Mouse (Mus musculus): ENCODE data around the gene Sgsm2. TPM values are rescaled to one million over a fixed set of nuclear protein-coding genes. Genes with fewer than 3 reads are reported as not detected.

The Sgsm2 gene
- polyA plus RNA-seq, 1 experiment from 2014 or later = 6.0 TPM

- H3K27ac ChIP-seq (ENCODE audit: low read length) = no peak overlapping the region
- H3K4me2 ChIP-seq (ENCODE audit: low read depth, low read length) = no peak overlapping the region
- no peak overlapping the region for H3K9ac ChIP-seq (ENCODE audit: low read length)
- WGBS = 91% methylated on average over 19 of the region's 19 CpGs
- H3K4me3 ChIP-seq (replicated peaks; ENCODE audit: low read length) = no peak overlapping the region
- H3K36me3 ChIP-seq (ENCODE audit: control insufficient read depth, insufficient read depth, low read length) = no peaks in the 10 kb centered on the region
- H3K27me3 ChIP-seq (ENCODE audit: control insufficient read depth, insufficient read depth, low read length) = no peaks in the 10 kb centered on the region
- no peaks in the 10 kb centered on the region for H3K9me3 ChIP-seq (replicated peaks; ENCODE audit: control insufficient read depth, low read length)
- peaks cover 29% of the 10 kb centered on the region for H3K4me1 ChIP-seq (ENCODE audit: control insufficient read depth, insufficient read depth, low read length)
- no peak for ATAC-seq (ENCODE audit: insufficient read depth, low FRiP score)
Observed at GRCm38 (mm10) chr11:74839860-74840715, 56.8 kb downstream of the Sgsm2 start.

- H3K4me1 ChIP-seq (ENCODE audit: control insufficient read depth, insufficient read depth, low read length) = peaks cover 32% of the 10 kb centered on the region
- H3K36me3 ChIP-seq (ENCODE audit: control insufficient read depth, insufficient read depth, low read length) = no peaks in the 10 kb centered on the region
- H3K4me3 ChIP-seq (replicated peaks; ENCODE audit: low read length) = peak overlapping the region; percentile 46
- peak overlapping the region; percentile 38; the same call in 1 of the 2 replicates for H3K9ac ChIP-seq (ENCODE audit: low read length)
- H3K9me3 ChIP-seq (replicated peaks; ENCODE audit: control insufficient read depth, low read length) = no peaks in the 10 kb centered on the region
- peak overlapping the region; percentile 96 for H3K27ac ChIP-seq (ENCODE audit: low read length)
- 35% methylated on average over 6 of the region's 6 CpGs for WGBS
- H3K4me2 ChIP-seq (ENCODE audit: low read depth, low read length) = peak overlapping the region; percentile 83
- no peaks in the 10 kb centered on the region for H3K27me3 ChIP-seq (ENCODE audit: control insufficient read depth, insufficient read depth, low read length)
- no peak for ATAC-seq (ENCODE audit: insufficient read depth, low FRiP score)
Observed at GRCm38 (mm10) chr11:74838971-74839370, 57.9 kb downstream of the Sgsm2 start.

GRCm38 (mm10) chr11:74838441-74838840, 58.4 kb downstream of the Sgsm2 start:
- peak overlapping the region; percentile 96 for H3K27ac ChIP-seq (ENCODE audit: low read length)
- peak overlapping the region; percentile 46 for H3K4me3 ChIP-seq (replicated peaks; ENCODE audit: low read length)
- no peaks in the 10 kb centered on the region for H3K27me3 ChIP-seq (ENCODE audit: control insufficient read depth, insufficient read depth, low read length)
- peak overlapping the region; percentile 78 for H3K9ac ChIP-seq (ENCODE audit: low read length)
- WGBS = under 1% methylated on average over 35 of the region's 35 CpGs
- no peaks in the 10 kb centered on the region for H3K9me3 ChIP-seq (replicated peaks; ENCODE audit: control insufficient read depth, low read length)
- peak overlapping the region; percentile 83 for H3K4me2 ChIP-seq (ENCODE audit: low read depth, low read length)
- peak; percentile 77 for ATAC-seq (ENCODE audit: insufficient read depth, low FRiP score)
- H3K36me3 ChIP-seq (ENCODE audit: control insufficient read depth, insufficient read depth, low read length) = no peaks in the 10 kb centered on the region
- peaks cover 34% of the 10 kb centered on the region for H3K4me1 ChIP-seq (ENCODE audit: control insufficient read depth, insufficient read depth, low read length)

GRCm38 (mm10) chr11:74837694-74838431, 59.0 kb downstream of the Sgsm2 start:
- no peaks in the 10 kb centered on the region for H3K27me3 ChIP-seq (ENCODE audit: control insufficient read depth, insufficient read depth, low read length)

GRCm38 (mm10) chr11:74837056-74837693, 59.7 kb downstream of the Sgsm2 start:
- Histone ChIP-seq H3K4me2 (ENCODE audit: low read depth, low read length) (peak overlapping the region; percentile 83), H3K27ac (ENCODE audit: low read length) (peak overlapping the region; percentile 96), H3K4me1 (ENCODE audit: control insufficient read depth, insufficient read depth, low read length) (peaks cover 38% of the 10 kb centered on the region), H3K27me3 (ENCODE audit: control insufficient read depth, insufficient read depth, low read length) (no peaks in the 10 kb centered on the region), H3K36me3 (ENCODE audit: control insufficient read depth, insufficient read depth, low read length) (no peaks in the 10 kb centered on the region), H3K9me3 (replicated peaks; ENCODE audit: control insufficient read depth, low read length) (no peaks in the 10 kb centered on the region), H3K4me3 (replicated peaks; ENCODE audit: low read length) (peak overlapping the region; percentile 46), H3K9ac (ENCODE audit: low read length) (peak overlapping the region; percentile 78)
- 0 out of 2 replicates have a peak, but pooled peaks have one; percentile 1 for ATAC-seq (ENCODE audit: insufficient read depth, low FRiP score)
- WGBS = 44% methylated on average over 16 of the region's 16 CpGs

More at GRCm38 (mm10) chr11:74837694-74838431, 59.0 kb downstream of the Sgsm2 start:
- peak overlapping the region; percentile 96 for H3K27ac ChIP-seq (ENCODE audit: low read length)
- peak overlapping the region; percentile 83 for H3K4me2 ChIP-seq (ENCODE audit: low read depth, low read length)
- WGBS = under 1% methylated on average over 51 of the region's 54 CpGs
- H3K9ac ChIP-seq (ENCODE audit: low read length) = peak overlapping the region; percentile 78
- H3K4me1 ChIP-seq (ENCODE audit: control insufficient read depth, insufficient read depth, low read length) = peaks cover 34% of the 10 kb centered on the region
- ATAC-seq (ENCODE audit: insufficient read depth, low FRiP score) = peak; percentile 86
- H3K4me3 ChIP-seq (replicated peaks; ENCODE audit: low read length) = peak overlapping the region; percentile 46
- H3K36me3 ChIP-seq (ENCODE audit: control insufficient read depth, insufficient read depth, low read length) = no peaks in the 10 kb centered on the region
- no peaks in the 10 kb centered on the region for H3K9me3 ChIP-seq (replicated peaks; ENCODE audit: control insufficient read depth, low read length)

GRCm38 (mm10) chr11:74836225-74837055, 60.4 kb downstream of the Sgsm2 start:
- peaks cover 38% of the 10 kb centered on the region for H3K4me1 ChIP-seq (ENCODE audit: control insufficient read depth, insufficient read depth, low read length)
- WGBS = 93% methylated on average over 22 of the region's 22 CpGs
- H3K4me2 ChIP-seq (ENCODE audit: low read depth, low read length) = no peak overlapping the region
- no peak for ATAC-seq (ENCODE audit: insufficient read depth, low FRiP score)
- H3K27me3 ChIP-seq (ENCODE audit: control insufficient read depth, insufficient read depth, low read length) = no peaks in the 10 kb centered on the region
- H3K27ac ChIP-seq (ENCODE audit: low read length) = no peak overlapping the region
- H3K4me3 ChIP-seq (replicated peaks; ENCODE audit: low read length) = no peak overlapping the region
- H3K9ac ChIP-seq (ENCODE audit: low read length) = no peak overlapping the region
- no peaks in the 10 kb centered on the region for H3K9me3 ChIP-seq (replicated peaks; ENCODE audit: control insufficient read depth, low read length)
- no peaks in the 10 kb centered on the region for H3K36me3 ChIP-seq (ENCODE audit: control insufficient read depth, insufficient read depth, low read length)

GRCm38 (mm10) chr11:74835593-74836224, 61.2 kb downstream of the Sgsm2 start:
- Histone ChIP-seq H3K9me3 (replicated peaks; ENCODE audit: control insufficient read depth, low read length) (no peaks in the 10 kb centered on the region), H3K36me3 (ENCODE audit: control insufficient read depth, insufficient read depth, low read length) (no peaks in the 10 kb centered on the region), H3K9ac (ENCODE audit: low read length) (peak overlapping the region; percentile 14; the same call in 1 of the 2 replicates), H3K4me2 (ENCODE audit: low read depth, low read length) (no peak overlapping the region), H3K27ac (ENCODE audit: low read length) (no peak overlapping the region), H3K4me3 (replicated peaks; ENCODE audit: low read length) (no peak overlapping the region), H3K4me1 (ENCODE audit: control insufficient read depth, insufficient read depth, low read length) (peaks cover 38% of the 10 kb centered on the region), H3K27me3 (ENCODE audit: control insufficient read depth, insufficient read depth, low read length) (no peaks in the 10 kb centered on the region)
- no peak for ATAC-seq (ENCODE audit: insufficient read depth, low FRiP score)
- WGBS = 85% methylated on average over 6 of the region's 6 CpGs

All from stomach, embryonic 16.5 days (tissue).